Mouse (Mus musculus): ENCODE measurements around the gene Etv6. TPM values are rescaled to one million over a fixed set of nuclear protein-coding genes. Genes with fewer than 3 reads are reported as not detected.

Etv6 gene
- total RNA-seq, 4 experiments from 2014 or later, result 13.3 to 16.1 (median 15.1) TPM

- DNase-seq (ENCODE audit: low spot score in 2 of 2), result no peak
Measured at GRCm38 (mm10) chr6:134164356-134164755, 128.9 kb downstream of the Etv6 start.

- no peak for DNase-seq (ENCODE audit: low spot score in 2 of 2)
Measured at GRCm38 (mm10) chr6:134165012-134165411, 129.5 kb downstream of the Etv6 start.

GRCm38 (mm10) chr6:134167963-134168362 is 132.5 kb downstream of the Etv6 start:
- no peak for DNase-seq (ENCODE audit: low spot score in 2 of 2)

GRCm38 (mm10) chr6:134168799-134169198 is 133.3 kb downstream of the Etv6 start:
- no peak for DNase-seq (ENCODE audit: low spot score in 2 of 2)

- no peak for DNase-seq (ENCODE audit: low spot score in 2 of 2)
Measured at GRCm38 (mm10) chr6:134171235-134171634, 135.7 kb downstream of the Etv6 start.

- DNase-seq (ENCODE audit: low spot score in 2 of 2), result peak in 1 of 2 experiments; percentile 68
Measured at GRCm38 (mm10) chr6:134171906-134172728, 136.6 kb downstream of the Etv6 start.

- DNase-seq (ENCODE audit: low spot score in 2 of 2), result no peak
Measured at GRCm38 (mm10) chr6:134173439-134173838, 137.9 kb downstream of the Etv6 start.

- no peak for DNase-seq (ENCODE audit: low spot score in 2 of 2)
Measured at GRCm38 (mm10) chr6:134175059-134175458, 139.6 kb downstream of the Etv6 start.

GRCm38 (mm10) chr6:134177196-134177595 is 141.7 kb downstream of the Etv6 start:
- DNase-seq (ENCODE audit: low spot score in 2 of 2), result no peak

- peak in 1 of 2 experiments; percentile 75 for DNase-seq (ENCODE audit: low spot score in 2 of 2)
Measured at GRCm38 (mm10) chr6:134182301-134182948, 146.9 kb downstream of the Etv6 start.

- no peak for DNase-seq (ENCODE audit: low spot score in 2 of 2)
Measured at GRCm38 (mm10) chr6:134183592-134184342, 148.3 kb downstream of the Etv6 start.

- DNase-seq (ENCODE audit: low spot score in 2 of 2), result no peak
Measured at GRCm38 (mm10) chr6:134186286-134186903, 150.9 kb downstream of the Etv6 start.

GRCm38 (mm10) chr6:134188719-134189118 is 153.2 kb downstream of the Etv6 start:
- no peak for DNase-seq (ENCODE audit: low spot score in 2 of 2)

GRCm38 (mm10) chr6:134189174-134189573 is 153.7 kb downstream of the Etv6 start:
- no peak for DNase-seq (ENCODE audit: low spot score in 2 of 2)

GRCm38 (mm10) chr6:134189575-134190132 is 154.2 kb downstream of the Etv6 start:
- DNase-seq (ENCODE audit: low spot score in 2 of 2), result no peak

- no peak for DNase-seq (ENCODE audit: low spot score in 2 of 2)
Measured at GRCm38 (mm10) chr6:134190597-134191278, 155.2 kb downstream of the Etv6 start.

- DNase-seq (ENCODE audit: low spot score in 2 of 2), result no peak
Measured at GRCm38 (mm10) chr6:134192710-134193109, 157.2 kb downstream of the Etv6 start.

- no peak for DNase-seq (ENCODE audit: low spot score in 2 of 2)
Measured at GRCm38 (mm10) chr6:134199895-134200294, 164.4 kb downstream of the Etv6 start.

- DNase-seq (ENCODE audit: low spot score in 2 of 2), result no peak
Measured at GRCm38 (mm10) chr6:134200577-134200976, 165.1 kb downstream of the Etv6 start.

- DNase-seq (ENCODE audit: low spot score in 2 of 2), result no peak
Measured at GRCm38 (mm10) chr6:134202176-134202575, 166.7 kb downstream of the Etv6 start.

- no peak for DNase-seq (ENCODE audit: low spot score in 2 of 2)
Measured at GRCm38 (mm10) chr6:134205163-134205562, 169.7 kb downstream of the Etv6 start.
